Mouse (Mus musculus) C2C12 (cell line): ENCODE results near the gene Ptpn18. TPM values are rescaled to one million over a fixed set of nuclear protein-coding genes. Genes with fewer than 3 reads are reported as not detected.

Source experiments
- H3K27me3 ChIP-seq: one replicate; pipeline ENCODE4 v1.6.1; 2011; ENCODE audit not compliant: control insufficient read depth, insufficient read depth, insufficient read length
- H3K36me3 ChIP-seq: one replicate; pipeline ENCODE4 v1.6.1; 2011; ENCODE audit not compliant: control insufficient read depth, insufficient read depth
- H3K4me3 ChIP-seq: one replicate; pipeline ENCODE4 v1.5.1; 2011; ENCODE audit warnings: mild to moderate bottlenecking, control low read depth; ENCODE audit not compliant: poor library complexity, insufficient read depth, severe bottlenecking
- H3K79me2 ChIP-seq: one replicate; pipeline ENCODE4 v1.6.1; 2011; ENCODE audit not compliant: control insufficient read depth, insufficient read depth
- H3K79me3 ChIP-seq: one replicate; pipeline ENCODE4 v1.6.1; 2011; ENCODE audit warnings: low read depth, control low read depth
- H3ac ChIP-seq: one replicate; pipeline ENCODE3; 2011; ENCODE audit warnings: low read depth; ENCODE audit not compliant: control insufficient read depth, insufficient read length
- CEBPB ChIP-seq: IDR thresholded peaks from one replicate; pipeline ENCODE4 v1.6.1; 2011; ENCODE audit warnings: low read depth, mild to moderate bottlenecking, control low read depth, moderate library complexity
- CTCF ChIP-seq: IDR thresholded peaks from one replicate; pipeline ENCODE4 v1.5.1; 2011; ENCODE audit not compliant: control insufficient read depth, insufficient read depth, insufficient read length
- FOSL1 ChIP-seq: IDR thresholded peaks from one replicate; pipeline ENCODE4 v1.8.0; 2011; ENCODE audit warnings: mild to moderate bottlenecking, low read length; ENCODE audit not compliant: poor library complexity, insufficient read depth, severe bottlenecking
- MAX ChIP-seq: IDR thresholded peaks from one replicate; pipeline ENCODE4 v1.6.1; 2011; ENCODE audit warnings: mild to moderate bottlenecking, control low read depth
- MYOD1 ChIP-seq: IDR thresholded peaks from one replicate; pipeline ENCODE4 v1.6.1; 2011; ENCODE audit warnings: low read depth; ENCODE audit not compliant: control insufficient read depth, insufficient read length
- MYOG ChIP-seq: IDR thresholded peaks from one replicate; pipeline ENCODE4 v1.6.1; 2011; ENCODE audit not compliant: control insufficient read depth, insufficient read length; ENCODE audit errors: extremely low read depth
- USF1 ChIP-seq: IDR thresholded peaks from one replicate; pipeline ENCODE4 v1.6.1; 2011; ENCODE audit warnings: low read depth, mild to moderate bottlenecking, control low read depth, moderate library complexity
- long read RNA-seq, 2 experiments: library from polyadenylated mRNA; unstranded; transcript quantifications; one replicate each; pipeline ENCODE4 v2.0.0; 2019 to 2020
- polyA plus RNA-seq: library from polyadenylated mRNA; unstranded; fragments of >200 nt; fragmentation: generic; extraction: Trizol; gene quantifications from one replicate; pipeline ENCODE4 v1.2.1, GENCODE M21; 2012; ENCODE audit warnings: missing spikeins

The Ptpn18 gene
- not detected for polyA plus RNA-seq
- long read RNA-seq, experiment 1, partial matches to known transcripts = 1 of 1 reads
- long read RNA-seq, experiment 1, other reads (novel, unspliced or antisense) = 0 of 1 reads
- long read RNA-seq, experiment 2 = 0 reads

DNA sequence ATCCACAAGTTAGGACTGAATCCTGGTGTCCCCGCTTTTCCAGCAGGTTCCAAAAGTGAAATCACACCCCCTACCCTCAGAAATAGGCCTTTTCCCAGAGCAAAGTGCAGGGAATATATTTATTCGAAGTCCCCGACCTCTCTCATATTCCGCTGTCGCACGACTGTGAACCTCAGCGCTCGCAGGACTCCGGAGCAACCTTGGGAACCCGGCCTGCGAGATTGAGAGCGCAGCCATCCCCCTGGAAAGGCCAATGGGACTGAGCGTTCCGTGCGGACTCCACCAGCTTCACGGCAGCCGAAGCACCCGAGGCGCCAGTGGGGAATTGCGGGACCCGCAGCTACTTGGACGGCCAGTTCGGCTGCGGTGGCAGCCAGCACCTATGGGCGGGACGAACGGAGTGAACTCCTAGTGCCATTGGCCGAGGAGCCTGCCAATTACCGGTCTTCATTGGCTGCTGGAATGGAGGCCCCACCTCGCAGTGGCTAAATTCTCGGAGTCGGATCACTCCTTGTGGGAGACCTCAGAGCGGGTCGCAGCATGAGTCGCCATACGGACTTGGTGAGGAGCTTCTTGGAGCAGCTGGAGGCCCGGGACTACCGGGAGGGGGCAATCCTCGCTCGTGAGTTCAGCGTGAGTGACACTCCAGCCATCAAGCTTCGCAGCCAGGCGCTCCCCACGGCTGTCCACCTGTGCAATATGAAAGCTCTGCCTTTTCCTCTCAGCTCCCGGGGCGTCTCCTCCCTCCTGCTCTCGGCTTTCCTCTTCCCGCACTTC is at the start of gene Ptpn18:
Gene Ptpn18, plus strand, starts transcription at position 479 of the 777 bp plus-strand sequence.
- Histone ChIP-seq H3ac (peak within 1 kb of the TSS; percentile 44), H3K27me3 (peaks cover 7% of the 10 kb centered on the region), H3K79me3 (no peaks in the 10 kb centered on the region), H3K4me3 (no peak within 1 kb of the TSS), H3K36me3 (no peaks in the 10 kb centered on the region), H3K79me2 (no peaks in the 10 kb centered on the region)
- TF ChIP-seq CEBPB = no peak
- TF ChIP-seq FOSL1 = no peak
- no peak for TF ChIP-seq MAX
- TF ChIP-seq CTCF = no peak
- no peak for TF ChIP-seq MYOD1
- TF ChIP-seq USF1 = no peak
- TF ChIP-seq MYOG = no peak

DNA sequence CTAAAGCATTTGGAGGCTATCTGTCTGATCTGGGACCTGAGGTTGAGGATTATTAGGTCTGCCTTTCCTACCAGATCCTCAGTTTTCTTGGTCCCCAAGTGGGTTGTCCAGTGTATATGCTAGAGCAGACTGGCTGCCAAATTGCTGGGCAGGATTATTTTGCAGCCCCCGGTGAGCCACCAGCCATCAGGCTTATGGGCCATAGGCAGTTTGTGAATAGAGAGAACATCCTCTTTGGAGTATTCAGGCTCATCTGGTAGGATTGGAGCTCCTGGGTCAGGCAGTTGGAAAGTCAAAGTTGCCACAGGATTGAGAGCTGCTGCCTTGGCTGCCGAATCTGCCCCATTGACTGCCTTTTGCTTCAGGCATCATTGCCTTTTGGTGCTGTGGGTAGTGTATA is 31.1 kb upstream of the Ptpn18 start:
- H3ac ChIP-seq = no peak overlapping the region
- no peaks in the 10 kb centered on the region for H3K36me3 ChIP-seq
- H3K79me2 ChIP-seq = no peaks in the 10 kb centered on the region
- TF ChIP-seq CTCF (no peak), MAX (no peak), MYOG (no peak), CEBPB (no peak), USF1 (no peak), FOSL1 (no peak)
- H3K4me3 ChIP-seq = no peak overlapping the region
- H3K27me3 ChIP-seq = peaks cover 3% of the 10 kb centered on the region
- H3K79me3 ChIP-seq = no peaks in the 10 kb centered on the region

DNA sequence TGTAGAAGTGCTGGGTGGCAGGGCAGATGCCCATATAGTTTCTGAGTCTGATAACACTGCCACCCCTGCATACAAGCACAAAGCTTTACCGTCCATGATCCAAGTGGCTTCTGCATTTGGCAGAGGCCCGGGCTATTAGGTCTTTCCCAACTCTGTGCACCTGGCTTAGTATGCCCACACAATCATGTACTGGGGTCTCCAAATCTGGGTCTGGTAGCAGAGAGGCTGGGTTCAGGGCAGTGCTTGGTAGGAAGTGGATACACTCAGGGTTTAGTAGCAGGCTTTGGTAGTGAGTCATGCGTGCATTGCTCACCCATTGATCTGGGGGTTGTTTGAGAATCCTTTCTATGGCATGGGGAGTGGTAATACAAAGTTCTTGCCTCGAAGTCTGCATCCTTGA is 30.3 kb upstream of the Ptpn18 start:
- no peaks in the 10 kb centered on the region for H3K79me2 ChIP-seq
- peaks cover 3% of the 10 kb centered on the region for H3K27me3 ChIP-seq

DNA sequence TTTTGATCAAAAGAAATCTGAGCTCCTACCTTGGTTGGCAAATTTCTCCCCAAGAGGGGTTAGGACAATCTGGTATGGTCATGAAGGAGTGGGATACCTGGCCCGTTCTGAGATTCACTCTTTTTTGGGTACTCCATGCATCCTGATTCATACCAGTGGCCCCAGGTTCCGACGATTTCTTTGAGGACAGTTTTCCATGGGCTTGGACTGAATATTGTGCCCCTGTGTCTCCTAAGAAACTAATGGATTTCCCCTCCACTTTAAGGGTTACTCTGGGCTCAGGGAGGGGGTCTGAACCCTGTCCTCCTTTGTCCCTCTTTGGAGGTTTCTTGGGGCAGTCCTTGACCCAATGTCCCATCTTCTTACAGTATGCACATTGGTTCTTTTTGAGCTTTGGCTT is 28.6 kb upstream of the Ptpn18 start:
- TF ChIP-seq MYOD1 (no peak), FOSL1 (no peak), CEBPB (no peak), CTCF (no peak), USF1 (no peak), MYOG (no peak), MAX (no peak)
- H3K27me3 ChIP-seq = peaks cover 3% of the 10 kb centered on the region

More for the DNA sequence above, 30.3 kb upstream of the Ptpn18 start:
- no peaks in the 10 kb centered on the region for H3K36me3 ChIP-seq
- no peak for TF ChIP-seq CTCF
- no peak for TF ChIP-seq USF1
- no peak for TF ChIP-seq FOSL1
- no peaks in the 10 kb centered on the region for H3K79me3 ChIP-seq
- no peak overlapping the region for H3K4me3 ChIP-seq
- no peak overlapping the region for H3ac ChIP-seq

DNA sequence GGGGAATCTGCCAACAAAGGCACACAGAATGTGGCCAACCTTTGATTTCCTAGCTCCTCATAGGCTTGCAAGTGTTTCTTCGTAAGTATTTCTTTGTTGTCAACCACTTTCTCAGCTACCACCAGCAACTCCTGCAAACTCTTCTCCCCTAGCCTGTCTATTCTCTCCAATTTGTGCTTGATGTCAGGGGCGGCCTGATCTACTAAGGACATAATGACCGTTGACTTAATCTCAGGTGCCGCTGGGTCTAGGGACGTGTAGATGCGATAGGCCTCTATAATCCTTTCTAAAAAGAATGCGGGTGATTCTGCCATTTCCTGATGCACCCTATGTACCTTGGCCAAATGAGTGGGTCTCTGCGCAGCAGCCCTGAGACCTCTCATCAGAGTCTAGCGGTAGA is 28.1 kb upstream of the Ptpn18 start:
- no peaks in the 10 kb centered on the region for H3K79me2 ChIP-seq
- no peak overlapping the region for H3K4me3 ChIP-seq
- H3K27me3 ChIP-seq = peaks cover 3% of the 10 kb centered on the region
- TF ChIP-seq FOSL1 = no peak
- TF ChIP-seq MYOG = no peak
- TF ChIP-seq MYOD1 = no peak
- TF ChIP-seq CEBPB = no peak
- TF ChIP-seq USF1 = no peak
- no peak for TF ChIP-seq CTCF
- no peak for TF ChIP-seq MAX
- no peak overlapping the region for H3ac ChIP-seq
- peaks cover 4% of the 10 kb centered on the region for H3K36me3 ChIP-seq
- H3K79me3 ChIP-seq = no peaks in the 10 kb centered on the region

More for the DNA sequence above, 28.6 kb upstream of the Ptpn18 start:
- no peak overlapping the region for H3K4me3 ChIP-seq
- no peaks in the 10 kb centered on the region for H3K79me2 ChIP-seq
- no peaks in the 10 kb centered on the region for H3K79me3 ChIP-seq
- H3ac ChIP-seq = no peak overlapping the region
- H3K36me3 ChIP-seq = no peaks in the 10 kb centered on the region
